Mouse (Mus musculus) spleen, postnatal 36 days (tissue): ENCODE results near the gene Psmd8.
"Not testable (repeated sequence)": the region's sequence is repeated elsewhere in the genome, so short reads cannot be mapped to it uniquely, and the experiment has no call there.

Source experiments
- DNase-seq, 2 experiments: peaks; one replicate each; pipeline ENCODE4 v3.0.0; 2022; ENCODE audit warnings: low spot score in 2 of 2, mixed read lengths in 1 of 2

The Psmd8 gene

DNA sequence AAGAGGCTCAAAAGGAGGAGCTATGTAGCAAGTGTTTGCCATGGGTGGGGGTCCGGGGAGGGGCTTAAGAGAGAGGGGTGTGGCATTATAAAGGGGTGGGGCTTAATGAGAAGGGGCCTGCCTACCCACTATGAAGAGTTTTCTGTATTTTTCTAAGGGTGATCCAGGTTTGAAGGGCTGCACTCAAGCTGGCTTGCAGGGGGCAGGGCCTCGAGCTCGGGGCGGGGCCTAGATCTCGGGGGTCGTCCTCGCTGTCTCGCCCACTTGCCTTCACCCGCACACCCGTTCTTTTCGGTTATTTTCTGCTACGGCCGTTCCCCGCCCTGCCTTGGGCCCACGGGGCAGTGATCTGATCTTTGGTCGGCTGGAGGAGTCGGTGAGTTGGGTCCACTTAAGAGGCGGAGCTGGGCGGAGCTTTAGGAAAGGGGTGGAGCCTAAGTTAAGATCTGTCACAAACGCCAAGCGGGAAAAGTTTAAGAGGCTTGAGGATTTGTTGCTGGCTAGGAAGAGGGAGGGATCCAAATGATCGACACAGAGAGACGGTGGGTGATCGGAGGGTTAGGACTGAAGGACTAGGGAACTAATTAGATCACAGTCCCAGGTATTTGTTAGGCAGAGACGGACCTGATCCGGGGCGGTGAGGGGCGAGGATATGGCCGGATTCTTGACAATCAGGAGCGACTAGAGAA is 10.3 kb downstream of the Psmd8 start, which contains the start of the genes Ggn and Spred3:
TSS of gene Ggn (plus strand) at position 145 of the 689 bp plus-strand sequence.
TSS of gene Spred3 (minus strand) at position 346 of the 689 bp plus-strand sequence.
- DNase-seq: peak; percentile 41 to 58

DNA sequence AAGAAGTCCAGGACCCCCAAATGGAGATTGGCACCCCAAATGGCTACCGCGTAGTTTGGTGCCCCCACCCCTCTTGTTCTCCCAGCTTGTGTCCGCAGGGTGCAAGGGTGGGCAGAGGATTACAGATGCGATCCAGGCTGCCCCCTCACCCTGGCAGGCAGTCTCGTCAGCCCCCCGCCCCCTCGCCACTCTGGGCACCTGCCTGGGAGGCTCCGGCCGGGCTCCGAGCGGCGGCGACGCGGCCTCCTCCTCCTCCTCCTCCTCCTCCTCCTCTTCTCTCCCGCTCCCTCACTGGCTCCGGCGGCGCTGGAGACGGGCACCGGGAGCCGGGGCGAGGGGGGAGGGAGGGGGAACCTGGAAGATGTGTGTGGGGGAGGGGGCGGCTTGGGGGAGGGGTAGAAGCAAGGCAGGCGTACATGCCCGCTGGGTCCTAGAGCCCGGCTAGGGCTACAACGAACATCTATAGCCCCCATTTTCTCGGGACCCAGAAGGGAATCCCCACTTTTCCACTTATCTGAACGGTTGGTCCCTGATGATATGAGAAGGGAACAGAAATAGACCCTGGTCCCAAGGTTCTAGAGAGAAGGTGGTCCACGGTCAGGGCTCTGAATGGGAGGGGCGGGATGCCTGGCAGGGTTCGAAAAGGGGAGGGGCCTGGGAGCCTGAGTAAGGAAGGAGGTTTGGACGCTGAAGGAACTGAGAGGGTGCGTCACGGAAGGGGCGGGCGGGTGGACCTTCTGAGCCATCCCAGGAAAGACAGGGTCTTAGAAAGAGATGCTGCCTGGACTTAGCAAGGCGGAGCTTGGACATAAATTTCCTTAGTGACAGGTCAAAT is 11.1 kb downstream of the Psmd8 start:
- peak; percentile 28 to 41 for DNase-seq

DNA sequence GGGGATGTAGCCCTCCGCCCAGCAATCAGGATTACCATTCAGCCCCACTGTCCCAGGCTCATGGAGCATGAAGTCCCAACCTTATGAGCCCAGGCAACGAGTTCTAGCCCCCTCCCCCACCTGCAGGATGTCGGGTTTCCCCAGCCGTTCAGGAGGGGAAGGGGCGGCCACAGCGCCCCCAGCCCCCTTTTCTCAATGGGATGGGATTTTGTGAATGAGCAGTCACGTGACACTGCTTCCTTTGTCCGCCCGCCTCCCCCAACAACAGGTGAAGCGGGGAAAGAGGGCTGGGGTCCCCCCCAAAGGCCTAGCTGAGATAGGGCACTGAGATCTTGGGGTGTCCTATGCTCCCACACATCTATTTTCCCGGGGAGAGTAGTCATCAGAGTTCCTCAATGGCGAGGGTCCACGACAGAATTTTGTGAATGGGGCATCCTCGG is 11.7 kb downstream of the Psmd8 start:
- DNase-seq: no peak

DNA sequence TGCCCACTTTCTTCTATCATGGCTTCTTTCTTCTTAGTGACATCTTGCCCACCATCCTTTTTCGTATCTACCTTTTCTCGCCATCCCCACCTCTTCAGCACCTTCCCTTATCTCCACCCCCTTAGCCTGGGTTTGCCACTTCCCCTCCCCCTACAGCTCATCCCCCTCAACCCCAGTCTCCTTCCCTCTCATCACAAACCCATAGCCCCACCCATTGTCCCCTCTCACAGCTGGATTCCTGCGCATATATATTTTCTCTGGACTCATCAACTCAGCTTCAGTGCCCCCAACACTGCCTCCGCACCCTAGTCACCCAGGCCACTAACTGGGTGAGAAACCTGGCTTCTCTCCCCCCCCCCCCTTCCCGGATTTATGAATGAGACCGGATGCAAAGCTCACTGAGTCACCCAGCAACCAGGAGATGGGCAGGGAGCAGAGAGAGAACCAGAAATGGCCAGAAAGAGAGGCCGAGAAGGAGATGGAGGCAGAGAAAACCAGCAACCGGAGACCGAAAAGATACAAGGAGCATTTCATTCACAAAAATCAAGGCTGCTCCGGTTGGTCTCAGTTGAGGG is 12.3 kb downstream of the Psmd8 start:
- DNase-seq: no peak

DNA sequence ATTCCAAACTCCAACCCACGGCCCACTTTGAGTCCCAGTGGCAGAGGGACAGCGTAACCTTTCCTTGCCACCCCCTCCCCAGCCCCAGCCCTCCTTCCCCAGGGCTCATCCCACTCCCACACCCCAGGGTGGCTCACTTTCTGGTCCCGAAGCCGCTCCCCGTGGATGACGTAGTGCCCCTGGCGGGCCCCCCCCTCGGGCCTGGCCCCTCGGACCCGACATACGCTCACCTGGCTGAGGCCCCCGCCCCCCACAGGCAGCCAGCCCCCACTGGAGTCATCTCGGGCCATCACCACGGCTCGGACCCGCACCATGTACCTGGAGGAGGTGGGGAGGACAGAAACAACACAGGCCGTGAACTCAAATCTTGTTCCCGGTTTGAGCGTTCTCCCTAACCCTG is 12.8 kb downstream of the Psmd8 start:
- DNase-seq: no peak

DNA sequence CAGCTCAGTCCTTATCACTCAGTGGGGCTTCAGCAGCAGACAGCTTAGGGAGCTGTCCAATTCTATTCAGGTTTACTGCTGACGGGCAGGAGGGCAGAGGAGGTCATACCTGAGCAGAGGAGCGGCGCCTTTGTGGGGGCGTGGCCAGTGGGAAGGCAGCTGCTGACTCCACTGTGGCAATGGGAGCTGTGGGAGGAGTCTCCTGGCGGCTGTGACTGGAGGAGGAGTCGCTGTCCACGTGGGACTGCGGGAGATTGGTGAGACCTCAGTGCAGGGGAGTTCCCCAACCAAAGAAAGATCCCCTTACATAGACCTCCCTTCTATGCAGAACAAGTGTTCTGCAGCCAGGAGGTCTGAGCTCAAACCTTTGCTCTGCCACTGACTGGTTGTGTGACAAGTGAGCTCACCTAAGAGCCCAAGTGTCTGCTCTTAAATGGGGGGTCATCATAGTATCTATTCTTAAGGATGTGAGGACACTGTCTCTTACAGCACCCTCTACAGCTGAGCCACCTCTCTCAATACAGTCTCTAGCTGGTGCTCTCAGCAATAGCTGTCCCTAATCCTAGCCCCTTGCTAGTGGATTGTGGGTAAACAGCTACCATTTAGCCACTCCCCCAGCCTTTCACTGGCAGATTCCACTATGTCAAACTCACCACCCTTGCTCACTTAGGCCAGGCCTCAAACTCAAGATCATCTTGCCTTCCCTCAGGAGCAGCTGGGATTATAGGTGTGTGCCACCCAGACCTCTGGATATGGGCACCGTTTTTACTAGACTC is 17.6 kb downstream of the Psmd8 start:
- DNase-seq: peak; percentile 26 to 42

DNA sequence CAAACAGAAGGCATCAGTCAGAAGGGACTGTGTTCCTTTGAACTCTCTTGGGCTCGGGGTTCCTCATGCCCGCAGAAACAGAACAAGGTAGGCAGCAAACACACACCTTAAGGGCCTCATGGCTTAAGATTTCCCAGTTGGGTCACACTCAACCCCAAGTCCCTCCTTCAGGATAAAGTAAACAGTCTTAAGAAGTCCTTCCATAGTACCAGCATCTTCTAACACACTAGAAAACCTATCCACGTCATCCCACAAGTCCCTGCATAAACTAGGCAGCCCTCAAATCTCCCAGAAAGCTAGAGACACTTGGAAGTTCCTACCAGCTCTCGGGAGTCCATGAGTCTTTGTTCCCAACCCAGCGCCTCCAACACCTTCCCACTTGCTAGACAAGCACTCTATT is 18.2 kb downstream of the Psmd8 start:
- no peak for DNase-seq

DNA sequence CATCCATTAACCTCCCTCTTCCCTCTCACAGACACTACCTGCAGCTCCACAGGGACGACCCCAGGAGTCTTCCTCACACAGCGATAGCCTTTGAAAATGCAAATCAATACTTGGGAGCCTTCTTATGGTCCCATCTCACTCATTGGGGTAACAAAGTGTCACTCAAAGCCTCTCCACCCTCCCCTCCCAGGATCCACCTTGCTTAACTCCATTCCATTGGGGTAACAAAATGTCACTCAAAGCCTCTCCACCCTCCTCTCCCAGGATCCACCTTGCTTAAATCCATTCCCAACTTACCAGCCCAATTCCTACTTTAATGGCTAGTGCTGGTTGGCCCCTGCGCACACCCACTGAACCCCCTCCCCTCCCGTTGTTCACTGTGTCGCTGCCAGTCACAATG is 22.2 kb downstream of the Psmd8 start:
- DNase-seq: no peak

DNA sequence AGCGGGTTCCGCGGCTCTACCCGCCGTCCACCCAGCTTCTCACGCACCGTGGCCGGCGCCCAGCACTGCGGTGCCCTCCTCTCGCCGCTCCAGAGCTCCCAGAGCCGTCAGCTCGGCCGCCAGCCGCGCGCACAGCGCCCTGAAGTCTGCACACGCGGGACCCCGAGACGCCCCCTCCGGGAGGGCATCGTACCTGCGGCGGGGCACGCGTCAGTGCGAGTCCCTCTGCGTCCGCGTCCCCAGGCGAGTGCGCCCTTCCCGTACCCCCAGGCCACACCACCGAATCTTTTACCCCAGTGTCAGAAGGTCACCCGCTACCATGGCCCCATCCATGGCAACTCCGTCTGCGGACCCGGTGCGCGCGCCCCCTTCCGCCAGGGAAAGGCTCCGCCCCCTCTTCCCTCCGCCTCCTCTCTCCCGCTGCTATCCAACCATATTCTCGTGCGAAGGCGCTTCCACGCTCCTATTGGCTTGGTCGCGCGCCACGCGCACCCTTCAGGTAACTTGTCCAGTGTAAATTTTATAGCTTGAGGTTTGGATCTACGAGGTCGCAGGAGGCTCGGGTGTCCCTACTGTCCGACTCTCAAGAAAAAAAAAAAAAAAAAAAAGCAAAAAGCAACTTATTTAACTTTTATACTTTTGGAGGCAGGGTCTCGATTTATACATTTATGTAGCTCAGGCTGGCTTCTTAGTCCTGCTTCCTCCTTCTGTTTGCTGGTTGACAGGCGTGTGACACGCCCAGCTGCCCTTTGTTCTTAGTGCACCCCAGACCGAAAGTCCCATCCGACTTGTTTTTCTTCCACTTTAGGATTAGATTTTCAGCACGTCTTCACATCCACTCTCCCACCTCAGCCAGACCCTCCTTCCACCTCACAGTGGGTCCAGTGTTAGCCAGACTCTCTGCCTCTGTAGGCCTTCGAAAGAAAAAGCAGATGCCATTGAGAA is 24.4 kb downstream of the Psmd8 start, which contains the start of gene Fam98c:
TSS of gene Fam98c (minus strand) at position 397 of the 945 bp plus-strand sequence.
- peak; percentile 68 to 69 for DNase-seq

DNA sequence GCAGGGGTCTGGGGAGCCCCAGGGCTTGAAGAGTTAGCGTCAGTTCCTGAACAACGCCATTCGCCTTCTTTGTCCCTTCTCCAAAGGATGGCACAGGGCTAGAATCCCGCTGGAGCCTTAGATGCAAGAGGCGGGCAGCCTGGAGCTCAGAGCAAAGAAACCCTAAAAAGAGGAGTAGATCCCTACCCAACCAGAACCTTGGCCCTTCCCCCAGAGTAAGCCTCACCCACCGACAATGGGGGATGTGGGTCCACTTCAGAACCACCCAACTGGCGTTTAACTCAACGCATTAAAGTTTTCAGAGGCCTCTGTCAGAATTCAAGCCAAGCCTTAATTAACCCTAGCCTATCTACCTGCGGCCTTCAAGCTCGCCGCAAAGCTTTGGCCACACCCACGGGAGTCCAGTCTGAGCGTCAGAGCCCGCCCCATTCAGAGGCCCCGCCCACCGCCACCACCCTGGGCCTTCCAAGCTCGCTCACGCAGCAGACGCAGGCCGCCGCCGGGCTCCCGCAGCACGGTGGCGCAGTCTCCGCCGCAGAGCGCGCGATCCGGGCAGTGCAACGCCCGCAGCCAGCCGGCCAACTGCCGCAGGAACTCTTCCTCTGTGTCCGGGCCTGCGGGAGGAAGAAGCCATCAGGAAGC is 25.2 kb downstream of the Psmd8 start:
- DNase-seq: peak; percentile 86 to 88

DNA sequence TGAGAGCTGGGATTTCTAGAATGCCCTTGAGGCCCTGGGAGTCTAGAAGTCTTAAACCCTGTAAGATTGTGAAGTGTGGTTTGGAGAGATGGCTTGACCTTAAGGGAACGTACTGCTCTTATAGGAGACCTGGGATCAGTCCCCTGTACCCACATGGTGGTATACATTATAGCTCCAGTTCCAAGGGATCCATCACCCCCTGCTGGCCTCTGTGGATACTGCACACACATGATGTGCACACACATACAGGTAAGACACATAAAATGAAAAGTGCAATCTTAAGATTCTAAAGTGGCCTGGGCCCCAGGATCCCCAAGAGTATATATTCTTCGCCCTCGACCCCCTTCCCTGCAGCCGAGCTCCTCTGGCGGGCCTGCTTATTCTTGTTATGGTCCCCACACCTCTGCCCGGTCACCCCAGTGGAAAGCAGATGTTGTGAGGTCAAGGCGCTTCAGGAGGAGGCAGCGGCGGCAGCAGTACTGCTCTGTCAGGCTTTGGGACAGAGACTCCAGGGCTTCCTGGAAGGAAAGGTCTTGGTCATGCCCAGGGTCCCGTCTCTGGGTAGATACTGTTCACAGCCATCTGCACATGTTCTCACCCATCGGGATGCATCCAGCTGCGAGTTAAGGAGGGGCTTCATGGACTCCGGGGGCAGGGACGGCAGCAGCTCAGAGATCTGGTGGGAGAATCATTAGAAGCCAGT is 26.3 kb downstream of the Psmd8 start:
- no peak for DNase-seq

DNA sequence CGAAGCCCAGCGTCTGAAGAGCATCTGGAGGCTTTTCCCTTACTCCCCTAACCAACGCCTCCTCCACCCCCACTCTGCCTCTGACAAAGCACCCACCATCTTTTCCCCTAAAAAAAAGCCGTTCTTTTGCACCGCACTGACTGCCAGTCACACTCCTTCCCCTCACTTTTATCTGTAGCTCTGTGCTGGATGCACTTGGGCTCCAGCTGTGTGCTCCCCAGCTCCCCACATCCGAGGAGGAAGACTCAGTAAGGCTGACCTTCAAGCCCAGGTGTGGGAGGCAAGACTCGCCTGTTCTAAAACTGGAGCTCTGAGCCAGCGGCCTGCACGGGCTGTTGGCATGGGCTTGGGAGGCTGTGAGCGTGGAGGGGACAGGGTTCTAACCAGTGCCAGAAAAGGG is 29.0 kb downstream of the Psmd8 start:
- DNase-seq: no peak

DNA sequence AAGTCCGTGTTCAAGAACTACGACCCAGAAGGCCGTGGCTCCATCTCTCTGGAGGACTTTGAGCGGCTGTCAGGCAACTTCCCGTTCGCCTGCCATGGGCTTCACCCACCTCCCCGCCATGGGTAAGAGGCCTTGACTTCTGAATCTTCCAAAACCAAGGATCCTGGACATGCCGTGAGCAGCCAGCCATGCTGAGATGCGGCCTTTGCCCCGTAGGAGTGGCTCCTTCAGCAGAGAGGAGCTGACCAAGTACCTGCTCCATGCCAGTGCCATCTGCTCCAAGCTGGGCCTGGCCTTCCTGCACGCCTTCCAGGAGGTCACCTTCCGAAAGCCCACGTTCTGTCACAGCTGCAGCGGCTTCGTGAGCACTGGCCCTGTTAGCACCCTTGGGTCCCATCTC is 31.7 kb downstream of the Psmd8 start:
- no peak for DNase-seq

DNA sequence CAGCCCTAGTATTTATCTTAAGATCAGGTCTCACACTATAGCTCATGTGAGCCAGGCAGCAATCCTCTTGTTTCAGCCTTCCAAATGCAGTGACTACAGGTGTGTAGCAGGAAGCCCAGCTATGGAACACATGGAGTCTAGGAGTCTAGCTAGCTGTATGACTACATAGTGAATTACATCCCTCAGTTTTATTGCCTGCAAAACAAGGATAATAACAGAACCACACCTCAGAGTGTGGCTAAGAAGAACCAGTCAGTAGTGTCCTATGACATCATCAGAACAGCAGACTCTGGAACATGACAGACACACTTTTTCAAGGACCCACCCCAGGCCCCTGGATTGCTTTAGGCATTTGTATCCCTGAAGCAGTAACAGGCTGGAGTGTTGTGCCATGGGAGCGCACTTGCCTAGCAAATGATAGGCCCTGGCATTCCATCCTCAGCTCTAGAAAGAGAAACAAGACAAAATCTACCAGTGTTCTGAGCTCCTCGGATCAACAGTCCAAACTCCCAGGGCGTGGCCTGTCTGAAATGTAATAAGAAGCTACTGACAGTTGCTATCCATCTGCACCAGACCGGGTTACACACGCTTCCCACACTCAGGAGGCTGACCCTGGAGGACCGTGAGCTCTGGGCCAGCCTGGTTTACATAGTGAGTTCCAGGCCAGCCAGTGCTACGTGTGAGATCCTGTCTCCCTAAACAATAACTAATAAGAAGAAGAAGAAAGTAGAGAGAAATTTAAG is 33.7 kb downstream of the Psmd8 start:
- no peak for DNase-seq

DNA sequence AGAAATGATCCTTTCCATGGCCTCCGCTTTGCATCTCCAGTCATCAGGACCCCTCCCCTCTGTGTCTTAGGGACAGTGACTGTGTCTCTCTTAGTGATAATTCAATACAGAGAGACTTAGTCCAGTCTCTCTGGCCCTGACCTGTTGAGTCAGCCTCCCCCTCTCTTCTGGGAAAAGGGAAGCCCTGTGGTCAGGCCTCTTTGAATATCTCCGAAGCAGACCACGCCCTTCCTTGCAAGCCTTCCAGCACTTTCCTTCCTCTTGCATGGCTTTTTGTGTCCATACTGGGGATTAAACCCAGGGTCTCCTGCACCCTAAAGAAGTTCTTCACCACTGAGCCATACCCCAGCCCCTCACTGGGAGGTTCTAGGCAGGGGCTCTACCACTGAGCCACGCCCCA is 36.5 kb downstream of the Psmd8 start:
- peak in 1 of 2 experiments; percentile 26 for DNase-seq

DNA sequence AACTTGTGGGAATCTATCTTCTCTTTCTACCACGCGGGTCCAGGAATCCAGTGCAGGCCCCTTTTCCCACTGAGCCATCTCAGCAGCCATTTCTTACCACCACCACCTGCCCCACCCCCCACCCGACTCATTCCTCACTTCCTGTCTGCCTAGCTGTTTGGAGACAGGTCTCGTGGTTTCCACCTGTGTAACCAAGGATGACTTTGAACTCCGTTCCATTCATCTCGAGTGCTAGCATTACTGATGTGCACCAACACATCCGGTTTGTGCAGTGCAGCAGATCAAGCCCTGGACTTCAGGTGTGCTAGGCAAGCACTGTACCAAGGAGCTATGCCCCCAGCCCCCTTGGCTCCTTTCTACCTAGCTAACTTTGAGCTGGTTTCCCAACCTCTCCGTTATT is 39.1 kb downstream of the Psmd8 start:
- peak; percentile 47 for DNase-seq

DNA sequence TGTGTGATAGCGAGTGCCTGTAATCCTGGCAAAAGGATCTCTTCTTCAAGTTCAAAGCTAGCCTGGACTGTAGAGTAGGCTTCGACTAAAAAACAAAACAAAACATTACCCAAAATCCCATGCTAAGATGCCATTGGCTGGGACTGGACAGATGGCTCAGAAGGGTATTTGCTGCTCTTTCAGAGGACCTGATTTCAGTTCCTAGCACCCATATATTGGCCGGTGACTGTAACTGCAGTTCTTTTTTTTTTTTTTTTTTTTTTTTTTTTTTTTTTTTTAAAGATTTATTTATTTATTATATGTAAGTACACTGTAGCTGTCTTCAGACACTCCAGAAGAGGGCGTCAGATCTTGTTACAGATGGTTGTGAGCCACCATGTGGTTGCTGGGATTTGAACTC is 41.3 kb downstream of the Psmd8 start:
- DNase-seq: not testable (repeated sequence)

DNA sequence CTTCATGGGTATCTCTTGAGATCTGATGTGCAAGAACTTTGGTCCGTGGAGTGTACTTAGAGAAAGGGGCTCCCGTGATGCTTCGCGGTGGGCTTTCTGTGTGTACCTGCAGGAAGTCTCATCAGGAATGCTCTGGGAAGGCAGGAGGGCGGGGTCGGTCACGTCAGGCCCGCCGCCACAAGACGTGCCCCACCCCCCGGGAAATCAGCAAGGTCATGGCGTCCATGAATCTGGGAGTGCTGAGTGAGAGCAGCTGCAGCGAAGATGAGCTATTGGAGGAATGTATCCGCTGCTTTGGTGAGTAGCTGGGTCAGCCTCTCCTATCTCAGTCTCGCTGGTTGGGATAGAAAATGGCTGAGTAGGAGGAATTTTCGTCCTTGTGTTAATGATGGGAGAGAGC is 43.1 kb downstream of the Psmd8 start:
- DNase-seq: no peak
